Mouse (Mus musculus) monocyte, adult 2 months (primary cell): ENCODE data around the gene Gm14408.
"Not testable (repeated sequence)": the region's sequence is repeated elsewhere in the genome, so short reads cannot be mapped to it uniquely, and the experiment has no call there.

ENCODE experiments used
- DNase-seq, 2 experiments: peaks; one replicate each; pipeline ENCODE4 v3.0.0; 2022; ENCODE audit warnings: low spot score in 2 of 2, low read depth in 1 of 2

Gene Gm14408

GRCm38 (mm10) chr2:176830840-176831239 is at the start of gene Gm14408:
Gene Gm14408 (plus strand): TSS chr2:176831140.
- not testable (repeated sequence) for DNase-seq

GRCm38 (mm10) chr2:176798312-176798711 is 32.6 kb upstream of the Gm14408 start, which contains the start of gene Gm14295:
Gene Gm14295 (plus strand): TSS chr2:176798612.
- not testable (repeated sequence) for DNase-seq

GRCm38 (mm10) chr2:176798785-176799184 is 32.2 kb upstream of the Gm14408 start:
- DNase-seq, result not testable (repeated sequence)
